Mouse (Mus musculus) ES-E14 (cell line): ENCODE measurements around the gene Hipk2.

Source experiments
- CHD2 ChIP-seq: IDR thresholded peaks from 2 replicates; pipeline ENCODE4 v1.6.1; 2014; ENCODE audit warnings: mild to moderate bottlenecking, low read depth, low read length, inconsistent platforms
- HCFC1 ChIP-seq: IDR thresholded peaks from 2 replicates; pipeline ENCODE4 v1.6.1; 2012; ENCODE audit warnings: low read length, inconsistent platforms, borderline replicate concordance; ENCODE audit not compliant: insufficient read depth
- MAFK ChIP-seq: IDR thresholded peaks from 2 replicates; pipeline ENCODE4 v1.6.1; 2014; ENCODE audit warnings: mild to moderate bottlenecking, low read depth, low read length, inconsistent platforms; ENCODE audit not compliant: insufficient read depth
- ZC3H11A ChIP-seq: IDR thresholded peaks from 2 replicates; pipeline ENCODE4 v1.6.1; 2012; ENCODE audit warnings: low read depth, mild to moderate bottlenecking, inconsistent platforms, low read length, borderline replicate concordance

- TF ChIP-seq HCFC1 (no peak), ZC3H11A (no peak), CHD2 (no peak), MAFK (no peak)
These were observed 41.2 kb downstream of the Hipk2 start for GRCm38 (mm10) chr6:38834727-38835126.
